Mouse (Mus musculus): Measurements from ENCODE around the gene Cdc73.

GRCm38 (mm10) chr1:143730899-143731298 lies 28.2 kb upstream of the Cdc73 start:
- TF ChIP-seq EP300 (IDR thresholded peaks at IDR 0.05; ENCODE audit: low read length) (no peak), ZKSCAN1 (IDR thresholded peaks at IDR 0.05; ENCODE audit: borderline replicate concordance, low read depth, low read length) (no peak), NELFE (IDR thresholded peaks at IDR 0.05; ENCODE audit: low read depth, low read length) (no peak), USF1 (IDR thresholded peaks at IDR 0.05; ENCODE audit: low read depth, low read length) (no peak), RCOR1 (conservative IDR thresholded peaks at IDR 0.05; ENCODE audit: low read depth, low read length) (no peak), POLR2A (IDR thresholded peaks at IDR 0.05; ENCODE audit: low read depth, low read length) (no peak), CTCF (conservative IDR thresholded peaks at IDR 0.05 in 1 of 2, IDR thresholded peaks at IDR 0.05 in 1 of 2; ENCODE audit: low read depth in 2 of 2, low read length in 2 of 2) (peak; percentile 11 to 62; a peak in 2 of 4 replicates), JUND (conservative IDR thresholded peaks at IDR 0.05; ENCODE audit: low read depth, low read length) (no peak), ELF1 (IDR thresholded peaks at IDR 0.05; ENCODE audit: low read depth, low read length) (no peak)
